Mouse (Mus musculus): ENCODE results near the gene Slc12a7.
A peak's percentile ranks its signal among the peaks of the same experiment; 100 is the strongest.

The Slc12a7 gene

DNA sequence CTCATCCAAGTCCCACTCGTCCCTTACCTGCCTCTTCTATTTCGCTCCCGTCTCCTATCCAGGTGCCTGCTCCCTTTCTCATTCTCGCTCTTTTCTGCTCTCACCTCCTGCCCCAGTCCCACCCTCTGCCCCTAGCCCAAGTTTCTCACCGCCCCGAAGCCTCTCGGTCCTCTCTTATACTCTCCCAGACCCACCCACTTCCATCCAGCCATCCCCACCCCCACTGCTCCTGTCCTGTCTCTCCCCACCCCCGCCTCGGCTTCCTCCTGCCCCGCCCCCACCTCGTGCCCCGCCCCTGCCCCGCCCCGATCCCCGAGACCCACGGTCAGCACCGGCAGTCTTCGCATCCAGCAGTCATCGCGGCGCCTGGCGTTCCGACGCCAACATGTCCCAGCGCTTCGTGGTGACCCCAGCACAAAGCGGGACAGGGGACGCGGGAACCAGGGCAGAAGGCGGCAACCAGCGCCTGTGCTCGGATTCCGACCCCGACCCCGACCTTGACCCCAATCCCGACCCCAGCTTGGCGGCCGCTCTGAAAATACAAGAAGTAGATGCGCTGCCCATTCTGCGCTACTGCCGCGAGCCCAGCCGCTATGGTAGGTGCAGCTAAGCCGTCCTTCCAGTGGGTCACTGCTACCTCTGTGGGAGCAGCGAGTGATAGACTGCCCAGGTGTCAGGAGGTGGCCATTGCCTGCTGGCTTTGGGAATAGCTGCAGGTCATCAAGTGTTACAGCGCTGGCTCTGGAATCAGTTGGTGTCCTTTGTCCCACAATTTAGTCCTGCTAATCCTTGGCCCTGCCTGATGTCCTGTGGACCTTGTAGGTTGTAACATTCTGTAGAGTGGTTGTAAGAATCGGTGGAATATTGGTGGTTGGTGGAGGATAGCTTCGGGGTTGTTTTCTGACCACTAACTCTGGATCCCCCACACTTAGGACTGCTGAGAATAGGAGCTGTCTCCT is at the start of gene Slc12a7:
TSS of gene Slc12a7 (plus strand) at position 353 of the 959 bp plus-strand sequence.
- peak; percentile 23 for DNase-seq (ENCODE audit: low spot score)

DNA sequence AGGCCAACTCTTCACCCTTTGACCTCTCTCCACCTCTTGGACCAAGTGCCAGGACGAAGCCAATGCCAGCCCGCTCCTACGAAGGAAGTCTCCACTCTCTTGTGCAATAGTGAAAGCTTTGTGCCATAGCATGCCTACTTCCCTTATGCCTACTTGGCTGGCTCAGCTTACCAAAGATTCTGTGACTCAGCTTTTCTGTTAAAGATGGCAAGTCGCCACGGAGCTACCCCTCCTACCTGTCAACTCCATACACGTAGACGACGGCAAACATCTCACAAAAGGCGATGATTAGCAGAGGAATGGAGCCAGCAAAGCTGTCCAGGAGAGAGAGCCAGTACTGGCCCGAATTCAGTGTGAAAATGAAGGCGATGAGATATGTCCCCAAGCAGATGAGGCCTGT is 49.2 kb upstream of the Slc12a7 start:
- no peak for DNase-seq (ENCODE audit: low spot score)

DNA sequence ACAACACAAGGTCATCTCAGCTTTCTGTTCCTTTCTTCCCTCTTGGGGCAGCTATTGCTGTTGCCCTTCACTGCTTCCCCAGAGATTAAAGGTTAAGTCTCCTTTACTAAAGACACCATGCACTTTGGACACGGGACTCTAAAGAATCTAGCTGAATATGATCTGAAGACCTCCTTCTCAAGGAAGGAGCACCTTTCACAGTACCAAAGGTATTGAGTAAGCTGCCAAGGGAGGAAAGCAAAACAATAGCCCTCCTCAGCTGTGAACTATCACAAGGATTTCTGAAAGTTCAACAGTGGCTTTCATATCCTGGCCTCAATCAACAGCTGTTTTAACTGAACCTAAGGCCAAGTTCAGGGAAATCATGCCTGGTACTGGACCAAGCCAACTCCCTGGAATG is 48.5 kb upstream of the Slc12a7 start:
- no peak for DNase-seq (ENCODE audit: low spot score)

DNA sequence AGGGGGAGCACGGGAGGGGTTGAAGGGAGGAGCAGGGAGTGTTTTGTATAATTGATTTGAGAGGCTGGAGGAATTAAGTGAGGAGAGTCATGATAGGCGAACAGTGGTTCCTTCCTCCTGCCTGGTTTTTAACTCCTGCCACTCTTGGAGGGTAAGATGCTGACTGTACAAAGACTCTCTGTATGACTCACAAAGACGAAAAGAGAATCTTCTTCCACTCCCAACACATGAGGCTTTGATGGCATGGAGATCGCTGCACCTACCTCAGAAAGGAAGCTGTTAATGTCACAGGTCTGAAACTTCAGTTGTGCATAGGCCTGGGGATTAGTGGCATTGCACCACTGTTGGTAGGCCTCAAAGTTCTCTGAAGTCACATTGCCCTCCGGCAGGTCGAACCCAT is 47.4 kb upstream of the Slc12a7 start:
- no peak for DNase-seq (ENCODE audit: low spot score)

DNA sequence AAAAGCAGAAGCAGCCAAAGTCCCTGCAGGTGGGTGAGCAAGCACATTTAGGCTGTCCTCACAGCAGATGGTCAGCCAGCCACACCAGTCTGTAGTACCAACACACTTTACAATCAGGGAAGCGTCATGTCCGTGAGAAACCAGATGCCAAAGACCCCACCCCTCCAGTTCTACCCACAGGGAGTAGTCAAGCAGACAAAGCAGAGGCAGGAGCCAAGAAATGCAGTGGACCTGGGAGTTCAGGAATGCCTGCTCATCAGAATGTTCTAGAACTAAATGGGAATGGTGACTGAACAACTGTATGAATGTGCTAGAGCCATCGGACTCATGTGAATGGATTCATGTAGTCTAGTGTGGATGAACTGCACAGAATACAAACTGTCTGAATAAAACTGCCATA is 45.3 kb upstream of the Slc12a7 start:
- DNase-seq (ENCODE audit: low spot score) = no peak

DNA sequence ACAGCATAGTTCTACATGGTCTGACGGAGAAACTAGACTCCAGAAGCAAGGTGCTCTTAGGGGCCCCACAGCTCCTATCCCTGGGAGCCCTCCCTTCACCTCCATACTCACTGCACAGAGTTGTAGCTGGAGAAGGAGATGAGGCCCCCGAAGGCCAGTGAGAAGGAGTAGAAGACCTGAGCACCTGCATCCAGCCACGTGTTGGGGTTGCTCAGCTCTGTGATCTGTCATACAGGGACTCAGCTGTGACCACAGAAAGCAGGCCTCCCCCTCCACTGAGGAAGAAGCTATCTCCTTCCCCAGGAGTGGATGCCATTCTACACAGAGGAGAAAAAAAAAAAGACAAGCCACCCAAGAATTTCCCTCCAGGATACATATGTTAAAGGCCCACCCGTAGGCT is 44.0 kb upstream of the Slc12a7 start:
- DNase-seq (ENCODE audit: low spot score) = no peak

DNA sequence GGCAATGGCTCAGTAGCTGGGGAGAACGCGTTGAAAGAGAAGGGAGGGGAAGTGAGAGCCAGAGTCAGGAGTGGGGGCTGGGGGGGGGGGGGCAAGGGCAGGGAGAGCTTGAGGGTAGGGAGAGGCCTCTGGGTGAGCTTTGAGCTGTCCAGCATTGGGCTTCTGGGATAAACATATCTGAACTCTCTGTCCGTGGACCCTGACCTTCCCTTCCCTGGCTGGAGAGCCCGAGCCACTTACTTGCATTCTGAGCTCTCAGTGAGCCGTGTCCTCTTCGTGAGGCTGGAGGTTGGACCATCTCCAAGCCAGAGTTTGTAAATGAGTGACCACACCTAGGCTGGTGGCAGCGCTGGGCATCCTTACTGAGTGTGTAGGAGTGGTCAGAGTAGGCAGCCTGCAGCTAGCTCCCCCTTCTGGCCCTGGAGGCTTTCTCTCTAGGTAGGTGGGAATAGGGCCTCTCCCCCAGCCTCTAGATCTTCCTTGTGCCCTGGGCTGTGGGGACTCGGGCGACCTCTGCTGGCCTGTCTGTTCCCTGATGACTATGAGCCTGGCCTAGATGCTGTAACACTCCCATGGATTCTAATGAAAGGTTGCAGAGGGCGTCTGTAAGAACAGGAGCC is 40.5 kb upstream of the Slc12a7 start:
- DNase-seq (ENCODE audit: low spot score) = peak; percentile 79

DNA sequence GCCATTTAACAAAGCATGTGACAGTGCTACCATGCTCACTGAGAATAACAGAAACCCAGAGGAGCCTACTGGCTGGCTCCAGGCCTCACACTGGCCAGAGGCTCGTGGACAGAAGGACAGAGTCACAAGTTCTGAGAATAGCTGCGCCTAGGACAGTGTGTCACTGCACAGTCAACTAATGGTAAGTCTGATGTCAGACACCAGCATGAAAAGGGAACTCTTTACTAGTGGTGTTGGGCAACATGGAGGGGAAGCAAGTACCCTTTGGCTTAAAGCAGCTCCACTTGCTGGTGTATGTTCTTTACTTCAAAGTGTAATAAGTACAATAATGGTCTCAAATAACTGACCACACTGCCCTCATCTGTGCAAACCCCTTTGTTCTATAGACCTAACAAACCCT is 39.6 kb upstream of the Slc12a7 start:
- no peak for DNase-seq (ENCODE audit: low spot score)

DNA sequence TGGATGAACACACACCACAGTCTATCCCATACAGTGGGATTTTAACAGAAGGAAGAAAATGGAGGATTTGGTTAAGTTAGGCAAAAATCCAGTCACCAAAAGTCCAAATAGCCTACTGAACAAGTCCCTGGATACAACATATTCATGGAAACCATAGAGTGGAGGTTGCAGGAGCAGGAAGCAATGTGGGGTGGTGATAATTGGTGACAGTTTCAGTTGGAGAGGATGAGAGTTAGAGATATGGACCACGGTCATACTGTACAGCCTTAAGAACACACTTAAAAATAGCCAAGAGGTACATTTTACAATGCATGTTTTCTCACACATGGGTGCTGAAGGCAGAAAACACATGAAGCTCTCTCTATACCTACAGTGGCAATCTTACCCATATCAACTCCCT is 37.9 kb upstream of the Slc12a7 start:
- no peak for DNase-seq (ENCODE audit: low spot score)

DNA sequence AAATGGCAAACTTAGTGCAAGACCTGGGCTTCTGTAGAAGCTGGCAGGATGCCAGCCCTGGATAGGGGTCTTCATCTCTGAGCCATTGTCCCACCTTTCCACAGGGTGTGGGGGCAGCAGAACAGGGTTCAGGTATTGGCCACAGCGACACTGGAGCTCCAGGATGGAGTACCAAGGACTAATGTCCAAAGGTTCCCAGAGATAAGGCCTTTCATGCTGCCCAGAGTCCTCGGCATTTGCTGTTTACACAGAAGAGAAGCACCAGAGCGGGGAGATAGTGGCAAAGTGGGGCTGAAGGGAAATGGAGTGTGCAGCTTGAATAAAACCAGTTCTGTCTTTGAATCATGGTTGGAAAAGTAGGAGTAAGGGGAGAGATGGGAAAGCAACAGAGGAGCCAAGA is 36.4 kb upstream of the Slc12a7 start:
- no peak for DNase-seq (ENCODE audit: low spot score)

DNA sequence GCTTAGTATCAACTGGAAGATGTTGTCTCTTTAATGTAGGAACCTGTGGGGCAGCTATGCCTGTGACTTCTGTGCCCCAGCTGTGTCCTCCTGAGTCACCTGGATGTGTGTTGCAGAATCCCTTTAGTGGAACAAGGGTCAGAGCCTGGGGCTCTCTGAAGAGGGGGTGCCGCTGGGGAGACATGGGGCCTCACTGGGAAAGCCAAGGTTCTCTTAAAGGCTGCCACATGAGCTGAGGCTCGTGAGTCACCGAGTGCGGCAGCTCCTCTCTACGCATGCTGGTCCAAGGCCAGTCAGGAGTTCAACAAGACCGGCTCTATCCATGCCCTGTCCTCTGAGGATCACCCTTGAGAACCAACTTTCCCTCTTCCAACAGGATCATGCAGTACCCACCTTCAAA is 33.2 kb upstream of the Slc12a7 start:
- DNase-seq (ENCODE audit: low spot score) = no peak

DNA sequence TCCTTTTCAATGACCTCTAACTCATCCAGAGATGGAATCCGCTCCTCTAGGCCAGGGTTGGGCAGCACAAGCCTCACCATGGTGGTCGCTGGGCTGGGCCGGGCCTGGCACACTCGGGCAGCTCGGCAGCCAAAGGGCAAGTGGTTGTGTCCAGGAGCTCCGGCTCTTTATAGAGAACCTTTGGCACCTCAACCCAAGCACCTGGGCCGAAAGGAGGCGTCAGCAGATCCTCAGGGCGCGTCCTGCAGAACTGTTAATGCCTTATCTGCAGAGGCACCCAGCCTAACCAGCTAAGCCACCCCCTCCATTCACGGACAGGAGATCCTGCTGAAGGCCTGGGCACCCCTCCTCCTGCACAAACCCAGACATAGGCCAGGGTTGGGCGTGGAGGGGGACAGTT is 32.3 kb upstream of the Slc12a7 start:
- DNase-seq (ENCODE audit: low spot score) = no peak

DNA sequence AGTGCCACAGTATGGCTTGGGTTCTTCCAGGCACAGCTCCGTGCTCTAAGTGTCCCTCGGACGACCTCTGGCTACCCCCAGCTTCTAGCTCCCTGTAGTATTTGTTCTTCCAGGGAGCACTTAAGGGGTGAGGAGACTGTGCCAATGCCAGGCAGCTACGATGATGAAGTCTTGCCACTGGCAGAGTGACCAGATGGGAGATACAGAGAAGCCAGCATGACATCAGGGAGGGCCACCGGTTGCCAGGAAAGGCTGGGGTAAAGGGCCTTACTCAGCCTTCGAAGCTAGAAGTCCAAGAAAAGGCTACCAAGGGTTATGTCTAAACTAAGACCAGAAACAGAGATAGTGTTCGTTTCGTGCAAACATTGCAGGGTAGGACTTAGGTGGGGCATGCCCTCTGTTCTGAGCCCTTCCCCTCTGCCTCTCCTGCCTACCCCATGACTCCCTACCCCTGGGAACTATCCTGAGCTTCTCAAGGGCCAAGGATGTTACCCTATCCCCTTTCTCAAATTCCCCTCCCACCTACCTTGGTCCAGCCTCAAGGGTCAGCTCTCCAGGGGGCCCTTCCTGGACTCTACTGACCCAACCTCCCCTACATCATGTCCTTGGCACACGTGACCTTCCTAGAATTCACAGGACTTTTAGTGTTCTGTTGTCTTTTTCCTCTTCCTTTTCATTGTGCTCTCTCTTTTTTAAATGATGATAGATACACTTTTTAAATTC is 31.6 kb upstream of the Slc12a7 start:
- no peak for DNase-seq (ENCODE audit: low spot score)

DNA sequence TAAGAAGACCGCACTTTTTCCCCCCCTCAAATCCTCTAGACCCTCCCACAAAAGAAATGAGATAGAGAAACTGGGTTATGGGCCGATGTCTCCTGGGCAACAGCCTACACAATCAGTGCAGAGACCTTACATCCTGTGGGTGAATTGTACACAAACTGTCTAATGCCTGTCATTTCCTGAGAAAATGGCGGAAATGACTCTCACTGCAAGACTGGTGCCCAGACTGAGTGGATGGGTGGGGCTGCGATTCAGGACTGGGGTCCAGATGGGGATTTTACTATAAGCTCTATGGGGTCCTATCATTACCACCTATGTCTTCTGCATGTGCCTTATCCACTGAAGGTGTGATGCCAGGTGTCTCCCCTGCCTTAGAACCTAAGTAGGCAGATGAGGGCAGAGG is 30.1 kb upstream of the Slc12a7 start:
- peak; percentile 85 for DNase-seq (ENCODE audit: low spot score)

DNA sequence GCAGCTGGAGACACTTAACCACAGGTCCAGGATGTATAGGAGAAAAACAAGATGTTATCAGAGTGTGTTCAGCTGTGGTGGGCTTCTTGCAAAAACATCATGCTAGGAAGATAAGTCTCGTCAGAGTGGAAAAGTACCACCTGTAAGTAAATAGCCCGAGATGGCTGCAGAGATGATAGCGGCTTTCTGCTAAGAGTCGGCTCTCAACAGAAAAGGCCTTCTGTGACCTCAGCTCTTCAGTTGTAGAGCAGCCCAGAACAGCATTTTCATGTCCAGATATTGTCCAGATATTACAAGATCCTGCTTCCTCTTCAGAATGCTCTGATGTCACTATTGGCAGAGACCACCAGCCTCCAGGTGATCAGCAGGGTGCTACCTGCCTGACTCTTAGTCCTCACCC is 29.4 kb upstream of the Slc12a7 start:
- peak; percentile 70 for DNase-seq (ENCODE audit: low spot score)

DNA sequence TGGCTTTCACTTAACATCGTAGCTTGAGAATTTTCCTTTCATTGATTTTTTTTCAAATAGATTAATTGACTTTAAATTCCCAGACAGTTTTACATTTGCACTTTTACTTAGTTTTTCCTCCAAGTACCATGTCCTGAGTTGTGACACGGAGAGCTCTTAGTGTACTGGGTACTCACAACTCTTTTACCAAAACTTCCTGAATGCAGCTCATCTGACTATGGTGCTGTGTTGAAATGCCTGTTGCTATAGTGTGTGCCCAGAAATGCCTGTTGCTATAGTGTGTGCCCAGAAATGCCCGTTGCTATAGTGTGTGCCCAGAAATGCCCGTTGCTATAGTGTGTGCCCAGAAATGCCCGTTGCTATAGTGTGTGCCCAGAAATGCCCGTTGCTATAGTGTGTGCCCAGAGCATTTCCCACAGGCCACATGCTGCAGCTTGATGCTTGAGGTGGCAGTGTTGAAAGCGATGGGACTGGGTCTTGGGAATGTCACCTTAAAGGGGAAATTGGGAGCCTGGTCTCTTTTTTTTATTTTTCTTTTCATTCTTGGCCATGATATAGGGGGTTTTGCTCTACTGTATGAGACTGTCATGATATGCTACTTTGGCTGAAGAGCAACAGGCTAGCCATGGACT is 28.1 kb upstream of the Slc12a7 start, which contains the start of gene Slc6a19:
TSS of gene Slc6a19 (minus strand) at position 172 of the 632 bp plus-strand sequence.
- DNase-seq (ENCODE audit: low spot score) = no peak

DNA sequence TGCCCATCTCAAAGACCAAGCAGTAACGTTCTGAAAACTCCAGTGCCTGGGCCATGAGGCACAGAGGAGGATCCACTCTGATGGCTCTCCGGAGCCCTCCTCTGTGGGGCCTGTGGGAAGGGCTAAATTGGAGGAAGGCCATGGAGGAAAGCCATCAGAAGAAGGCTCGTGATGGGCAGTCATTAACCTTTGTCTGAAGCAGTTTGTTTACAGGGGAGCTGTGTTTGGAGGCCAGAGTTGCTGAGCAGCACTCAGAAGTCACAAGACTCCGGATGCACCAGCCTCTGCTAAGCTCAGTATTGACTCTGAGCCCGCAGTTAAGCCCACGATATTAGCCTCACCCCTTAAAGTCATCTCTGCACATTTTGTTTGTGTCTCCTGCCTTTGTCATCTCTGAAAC is 23.4 kb upstream of the Slc12a7 start:
- DNase-seq (ENCODE audit: low spot score) = peak; percentile 56

DNA sequence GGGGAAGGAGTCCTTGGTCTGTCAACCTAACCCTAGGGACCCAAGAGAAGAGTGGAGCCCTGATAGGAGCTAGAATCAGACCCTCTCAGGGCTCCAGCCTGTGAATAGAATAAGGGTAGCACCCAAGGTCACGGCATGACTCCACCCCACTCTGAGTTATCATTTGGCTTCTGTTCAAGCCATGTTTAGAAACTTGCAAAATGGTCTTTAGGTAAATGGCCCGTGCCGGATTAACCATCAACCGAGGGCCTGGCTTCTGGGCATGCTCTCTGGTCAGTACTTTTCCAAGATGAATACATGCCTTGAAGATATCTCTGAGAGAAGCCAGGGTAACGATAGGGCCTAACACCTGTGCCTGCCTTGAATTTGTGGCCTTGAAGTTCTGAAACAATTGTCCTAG is 21.7 kb upstream of the Slc12a7 start:
- no peak for DNase-seq (ENCODE audit: low spot score)

DNA sequence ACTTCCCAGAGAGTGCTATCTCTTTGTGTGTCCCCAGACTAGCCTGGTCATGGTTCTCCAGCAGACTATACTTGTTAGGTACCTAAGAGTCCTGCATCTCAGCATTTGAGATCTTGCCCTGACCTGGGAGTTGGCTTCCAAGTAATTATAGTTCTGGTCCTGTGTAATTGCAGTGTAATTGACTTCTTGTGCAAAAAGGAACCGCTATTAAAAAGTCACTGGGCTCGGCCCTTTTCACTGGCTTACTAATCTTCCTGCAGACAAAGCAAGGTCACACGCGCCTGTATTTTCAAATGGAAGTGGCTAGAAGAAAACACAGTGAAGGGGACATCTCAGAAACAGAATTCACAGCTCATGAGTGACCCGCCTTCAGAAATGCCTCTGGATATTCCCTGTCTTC is 21.1 kb upstream of the Slc12a7 start:
- DNase-seq (ENCODE audit: low spot score) = no peak

DNA sequence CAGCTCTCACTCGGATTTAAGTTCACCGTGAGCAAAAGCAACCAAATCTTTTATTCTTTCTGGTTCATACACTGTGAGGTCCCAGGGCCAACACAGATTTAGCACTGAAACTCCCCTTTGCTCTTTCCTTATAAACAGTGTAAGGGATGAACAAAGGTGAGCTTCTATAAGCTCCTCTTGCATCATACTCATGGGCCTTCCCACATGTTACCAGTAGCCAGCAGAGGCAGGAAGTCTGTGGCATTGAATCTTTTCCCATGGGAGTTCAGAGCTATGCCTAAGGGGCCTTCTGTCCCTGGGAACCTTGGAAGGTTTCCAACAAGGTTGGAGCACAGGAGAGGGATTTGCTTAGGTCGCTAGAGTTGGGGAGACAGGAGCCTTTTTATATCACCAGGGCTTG is 20.7 kb upstream of the Slc12a7 start:
- DNase-seq (ENCODE audit: low spot score) = no peak

DNA sequence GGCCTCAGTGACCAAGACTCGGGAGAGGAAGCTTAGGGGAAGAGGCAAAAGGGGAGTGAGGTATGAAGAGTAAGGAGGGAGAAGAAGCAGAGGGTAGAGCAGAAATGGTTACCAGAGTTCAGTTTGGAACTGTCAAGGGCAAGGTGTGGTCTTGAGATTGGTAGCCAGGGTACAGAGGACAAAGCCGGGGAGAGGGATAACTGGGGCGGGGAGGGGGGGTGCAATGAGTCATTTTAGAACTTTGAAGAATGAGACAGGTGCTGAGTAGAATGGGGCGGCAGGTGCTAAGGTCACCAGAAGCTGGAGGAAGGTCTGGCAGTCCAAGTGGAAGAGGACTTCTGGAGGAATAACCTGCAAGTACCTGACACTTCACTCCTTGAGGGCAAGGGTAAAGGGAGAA is 19.7 kb upstream of the Slc12a7 start:
- DNase-seq (ENCODE audit: low spot score) = no peak

DNA sequence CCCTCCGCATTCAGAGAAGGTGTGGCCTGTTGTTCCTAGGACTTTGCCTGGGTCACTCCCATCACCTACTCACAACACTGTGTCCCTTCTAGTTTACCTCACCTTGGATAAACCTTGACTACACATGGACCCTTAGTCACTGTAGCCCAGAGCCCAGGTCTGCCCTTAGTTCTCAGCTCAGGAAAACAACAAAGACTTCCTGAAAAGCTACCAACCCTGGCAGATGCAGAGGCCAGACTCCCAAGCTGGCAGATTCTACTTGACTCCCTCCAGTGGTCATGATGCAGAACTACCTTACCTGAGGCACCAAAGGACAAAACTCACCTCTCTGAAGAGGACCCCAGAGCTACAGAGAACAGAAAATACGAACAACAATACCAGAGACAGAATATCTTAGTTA is 18.9 kb upstream of the Slc12a7 start:
- DNase-seq (ENCODE audit: low spot score) = peak; percentile 68
